Mouse (Mus musculus) frontal cortex, adult 2 months (tissue): Measurements from ENCODE around the gene Tet3. TPM values are rescaled to one million over a fixed set of nuclear protein-coding genes. Genes with fewer than 3 reads are reported as not detected.
A peak's percentile ranks its signal among the peaks of the same experiment; 100 is the strongest.

Experiments
- DNase-seq, 2 experiments: peaks; one replicate each; pipeline ENCODE4 v3.0.0; 2022; ENCODE audit warnings: low spot score in 1 of 2; ENCODE audit errors: extremely low spot score in 1 of 2
- polyA plus RNA-seq: library from polyadenylated mRNA; depleted of rRNA; stranded (reverse); fragments of >200 nt; gene quantifications from 2 replicates; pipeline ENCODE4 v1.2.3, GENCODE M21; 2012

The Tet3 gene
- polyA plus RNA-seq, 1 experiment, result 18.9 TPM

- peak in 1 of 2 experiments; percentile 39 for DNase-seq
Observed at GRCm38 (mm10) chr6:83392166-83392780, 66.6 kb downstream of the Tet3 start.

- no peak for DNase-seq
Observed at GRCm38 (mm10) chr6:83385569-83386090, 73.3 kb downstream of the Tet3 start.

- no peak for DNase-seq
Observed at GRCm38 (mm10) chr6:83381510-83382491, 77.1 kb downstream of the Tet3 start.

- DNase-seq, result no peak
Observed at GRCm38 (mm10) chr6:83373704-83374300, 85.1 kb downstream of the Tet3 start.

- DNase-seq, result peak in 1 of 2 experiments; percentile 63
Observed at GRCm38 (mm10) chr6:83371350-83371749, 87.5 kb downstream of the Tet3 start.

- no peak for DNase-seq
Observed at GRCm38 (mm10) chr6:83370316-83370965, 88.4 kb downstream of the Tet3 start.

GRCm38 (mm10) chr6:83363075-83363474 lies 95.8 kb downstream of the Tet3 start:
- no peak for DNase-seq

- DNase-seq, result no peak
Observed at GRCm38 (mm10) chr6:83361523-83362248, 97.2 kb downstream of the Tet3 start.

GRCm38 (mm10) chr6:83357436-83357835 lies 101.4 kb downstream of the Tet3 start:
- DNase-seq, result no peak

- peak; percentile 38 to 93 for DNase-seq
Observed at GRCm38 (mm10) chr6:83356569-83357138, 102.2 kb downstream of the Tet3 start.

- no peak for DNase-seq
Observed at GRCm38 (mm10) chr6:83354856-83355781, 103.8 kb downstream of the Tet3 start.

GRCm38 (mm10) chr6:83352666-83353410 lies 106.0 kb downstream of the Tet3 start:
- DNase-seq, result peak in 1 of 2 experiments; percentile 47

GRCm38 (mm10) chr6:83351490-83352160 lies 107.3 kb downstream of the Tet3 start:
- DNase-seq, result no peak

GRCm38 (mm10) chr6:83350851-83351405 lies 108.0 kb downstream of the Tet3 start:
- no peak for DNase-seq

- DNase-seq, result no peak
Observed at GRCm38 (mm10) chr6:83350172-83350571, 108.7 kb downstream of the Tet3 start.

- peak; percentile 55 to 92 for DNase-seq
Observed at GRCm38 (mm10) chr6:83349274-83349958, 109.5 kb downstream of the Tet3 start.
